Mouse (Mus musculus): ENCODE results near the gene Dennd6a. TPM values are rescaled to one million over a fixed set of nuclear protein-coding genes. Genes with fewer than 3 reads are reported as not detected.

Dennd6a gene
- 90.6 TPM for polyA plus RNA-seq (2014; fragmentation: Illumina TruSeq; extraction: RNeasy Lipid Tissue Mini Kit (QIAGEN cat#74804); ENCODE audit: low read depth, low replicate concordance)

DNA sequence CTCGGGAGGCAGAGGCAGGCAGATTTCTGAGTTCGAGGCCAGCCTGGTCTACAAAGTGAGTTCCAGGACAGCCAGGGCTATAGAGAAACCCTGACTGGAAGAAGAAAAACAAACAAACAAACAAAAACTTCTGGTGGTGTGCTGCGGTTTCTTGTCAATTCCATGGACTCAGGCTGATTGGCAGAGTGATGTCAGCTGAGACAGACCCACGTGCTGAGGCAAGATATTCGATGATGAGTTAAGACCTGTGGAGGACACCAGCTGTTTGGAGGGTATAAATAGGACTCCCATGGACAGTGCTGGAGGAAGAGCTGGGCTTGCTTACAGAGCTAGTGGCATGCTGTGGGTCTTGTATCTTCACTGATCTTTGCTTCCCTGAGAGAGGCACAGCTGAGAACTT lies at the start of gene Dennd6a:
TSS of gene Dennd6a (plus strand) at position 301 of the 400 bp plus-strand sequence.

DNA sequence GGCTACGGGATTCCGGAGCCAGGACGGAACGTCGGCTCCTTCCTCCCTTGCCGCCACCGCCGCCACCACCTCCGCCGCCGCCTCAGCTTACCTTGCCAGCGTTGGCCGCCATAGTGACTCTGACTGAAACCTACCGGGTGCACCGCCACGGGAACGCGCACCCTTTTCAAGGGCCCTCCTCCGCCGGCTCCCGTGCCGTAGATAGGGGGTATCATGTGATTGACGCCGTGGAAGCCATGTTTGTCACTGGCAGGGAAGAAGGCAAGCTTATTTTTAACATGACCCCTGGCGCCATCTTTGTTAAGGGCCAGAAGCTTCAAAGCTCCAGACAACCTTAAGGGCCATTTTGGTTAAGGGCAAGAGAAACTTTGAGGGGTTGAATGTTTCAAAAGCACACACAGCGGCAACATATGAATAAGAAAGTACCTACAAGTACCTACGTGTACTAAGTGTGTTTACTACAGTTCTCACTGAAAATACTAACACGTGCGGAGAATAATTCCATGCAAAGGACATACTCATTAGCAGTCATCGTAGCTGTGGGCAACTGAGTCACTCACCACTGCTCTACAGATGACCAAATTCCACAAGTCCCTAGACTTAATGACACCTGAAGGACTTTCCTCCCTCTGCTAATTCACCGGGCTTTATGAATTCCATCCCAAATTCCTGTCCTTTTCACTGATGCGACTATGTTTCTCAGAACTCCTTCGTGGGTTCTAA lies 38.7 kb upstream of the Dennd6a start, which contains the start of gene Slmap:
TSS of gene Slmap (minus strand) at position 175 of the 723 bp plus-strand sequence.

DNA sequence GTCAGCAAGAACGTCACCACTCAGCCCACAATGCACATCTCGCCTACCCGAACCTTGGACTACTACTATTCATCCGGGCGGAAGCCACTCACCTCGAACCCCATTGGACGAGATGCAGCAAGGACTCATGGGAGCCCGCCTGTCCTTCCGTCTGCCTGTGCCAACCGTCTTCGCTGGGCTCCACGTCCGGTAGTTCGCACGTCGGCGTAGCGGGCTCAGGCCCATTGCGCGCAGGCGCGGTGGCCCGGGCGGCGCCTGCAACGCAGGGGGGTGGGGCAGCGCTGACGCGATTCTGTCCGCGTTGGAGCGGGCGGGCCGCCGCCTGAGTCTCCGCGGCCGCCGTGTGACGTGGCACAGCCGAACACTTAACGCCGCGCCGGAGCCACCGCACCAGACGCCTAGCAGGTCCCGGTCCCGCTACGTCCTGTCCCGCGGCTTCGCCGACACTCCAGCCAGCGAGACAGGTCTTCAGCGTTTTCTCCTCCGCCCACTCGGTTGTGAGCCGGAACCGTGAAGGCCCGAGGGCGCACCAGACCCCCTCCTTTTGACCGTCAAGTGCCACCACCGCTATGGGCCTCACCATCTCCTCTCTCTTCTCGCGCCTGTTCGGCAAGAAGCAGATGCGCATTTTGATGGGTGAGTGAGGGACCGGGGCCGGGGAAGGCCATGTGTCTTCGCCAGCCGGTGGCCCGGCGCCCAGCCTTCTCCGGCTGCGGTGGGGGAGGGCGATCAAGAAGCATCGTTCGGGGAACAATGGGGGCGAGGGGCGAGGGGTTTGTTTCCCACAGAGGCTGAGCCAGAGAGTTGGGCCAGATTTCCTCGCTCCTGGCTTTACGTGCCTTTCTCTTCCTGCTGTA lies 64.4 kb downstream of the Dennd6a start, which contains the start of gene Arf4:
TSS of gene Arf4 (plus strand) at position 224 of the 857 bp plus-strand sequence.

DNA sequence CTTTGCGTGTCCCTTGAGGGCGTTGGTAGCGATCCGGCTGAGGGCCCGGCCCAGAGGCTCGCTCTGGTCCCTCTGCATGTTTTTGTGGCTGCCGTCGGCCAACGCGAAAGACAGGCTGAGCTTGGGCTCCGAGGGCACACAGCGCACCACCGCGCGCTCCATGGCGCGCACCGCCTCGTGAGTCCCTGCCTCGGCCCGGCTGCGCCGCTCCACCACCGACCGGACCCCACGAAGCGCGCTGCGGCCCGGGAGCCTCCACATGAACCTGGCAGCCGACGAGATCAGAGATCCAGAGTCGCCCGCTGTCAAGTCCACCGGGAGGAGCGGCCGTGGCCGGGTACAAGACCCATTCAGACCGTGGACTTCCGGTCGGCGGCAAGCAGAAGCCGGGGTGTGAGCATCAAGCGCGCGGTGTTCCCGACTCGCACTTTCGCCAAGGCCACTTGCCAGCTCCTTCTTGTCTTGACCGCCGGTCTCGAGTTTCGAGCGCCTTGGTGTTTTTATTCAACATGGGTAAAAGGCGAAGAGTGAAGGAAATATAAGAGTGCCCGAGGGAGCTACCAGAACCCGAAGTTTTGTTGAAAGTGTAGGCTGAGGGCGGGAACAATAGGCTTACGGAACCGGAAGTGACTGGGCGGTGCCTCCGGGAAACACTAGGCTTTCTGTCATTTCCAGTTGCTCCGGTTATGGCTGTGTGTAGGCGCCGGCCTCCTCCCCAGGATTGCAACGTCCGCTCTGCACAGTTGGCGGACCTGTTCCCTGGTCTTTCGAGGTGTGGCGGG lies 95.8 kb downstream of the Dennd6a start, which contains the start of gene Pde12:
TSS of gene Pde12 (minus strand) at position 592 of the 782 bp plus-strand sequence.

Other genes with a start within 250 kb of the Dennd6a start
- gene Slmap, start 38.9 kb upstream of the Dennd6a start, polyA plus RNA-seq (2014; fragmentation: Illumina TruSeq; extraction: RNeasy Lipid Tissue Mini Kit (QIAGEN cat#74804); ENCODE audit: low read depth, low replicate concordance) = 380 TPM
- 742 TPM for gene Arf4, start 64.2 kb downstream of the Dennd6a start, polyA plus RNA-seq (2014; fragmentation: Illumina TruSeq; extraction: RNeasy Lipid Tissue Mini Kit (QIAGEN cat#74804); ENCODE audit: low read depth, low replicate concordance)
- 28.1 TPM for gene Pde12, start 96.0 kb downstream of the Dennd6a start, polyA plus RNA-seq (2014; fragmentation: Illumina TruSeq; extraction: RNeasy Lipid Tissue Mini Kit (QIAGEN cat#74804); ENCODE audit: low read depth, low replicate concordance)
- 0.12 TPM for gene Dnah12, start 119.4 kb downstream of the Dennd6a start, polyA plus RNA-seq (2014; fragmentation: Illumina TruSeq; extraction: RNeasy Lipid Tissue Mini Kit (QIAGEN cat#74804); ENCODE audit: low read depth, low replicate concordance)

Data from adrenal gland, adult 10 weeks (tissue).